Mouse (Mus musculus): ENCODE data around the gene Mmp10. TPM values are rescaled to one million over a fixed set of nuclear protein-coding genes. Genes with fewer than 3 reads are reported as not detected.

Gene Mmp10
- polyA plus RNA-seq (2014; fragmentation: Illumina TruSeq; extraction: RNeasy Lipid Tissue Mini Kit (QIAGEN cat#74804); ENCODE audit: low read depth, low replicate concordance), result not detected

GRCm38 (mm10) chr9:7502051-7502450 is at the start of gene Mmp10:
TSS of gene Mmp10 (plus strand) at chr9:7502352.

GRCm38 (mm10) chr9:7558221-7559017 is 56.3 kb downstream of the Mmp10 start, which contains the start of gene Mmp8:
TSS of gene Mmp8 (plus strand) at chr9:7558456.

Other genes with a start within 250 kb of the Mmp10 start
- gene Mmp13, start 229.8 kb upstream of the Mmp10 start, polyA plus RNA-seq (2014; fragmentation: Illumina TruSeq; extraction: RNeasy Lipid Tissue Mini Kit (QIAGEN cat#74804); ENCODE audit: low read depth, low replicate concordance), result 0.17 TPM
- 21.3 TPM for gene Mmp12, start 158.0 kb upstream of the Mmp10 start, polyA plus RNA-seq (2014; fragmentation: Illumina TruSeq; extraction: RNeasy Lipid Tissue Mini Kit (QIAGEN cat#74804); ENCODE audit: low read depth, low replicate concordance)
- gene Mmp1b, start 114.3 kb upstream of the Mmp10 start, polyA plus RNA-seq (2014; fragmentation: Illumina TruSeq; extraction: RNeasy Lipid Tissue Mini Kit (QIAGEN cat#74804); ENCODE audit: low read depth, low replicate concordance), result 0.29 TPM
- 1.6 TPM for gene Mmp3, start 56.5 kb upstream of the Mmp10 start, polyA plus RNA-seq (2014; fragmentation: Illumina TruSeq; extraction: RNeasy Lipid Tissue Mini Kit (QIAGEN cat#74804); ENCODE audit: low read depth, low replicate concordance)
- gene Mmp8, start 56.1 kb downstream of the Mmp10 start, polyA plus RNA-seq (2014; fragmentation: Illumina TruSeq; extraction: RNeasy Lipid Tissue Mini Kit (QIAGEN cat#74804); ENCODE audit: low read depth, low replicate concordance), result not detected
- gene Mmp27, start 69.0 kb downstream of the Mmp10 start, polyA plus RNA-seq (2014; fragmentation: Illumina TruSeq; extraction: RNeasy Lipid Tissue Mini Kit (QIAGEN cat#74804); ENCODE audit: low read depth, low replicate concordance), result 0.45 TPM
- gene Mmp20, start 125.9 kb downstream of the Mmp10 start, polyA plus RNA-seq (2014; fragmentation: Illumina TruSeq; extraction: RNeasy Lipid Tissue Mini Kit (QIAGEN cat#74804); ENCODE audit: low read depth, low replicate concordance), result not detected
- 65.5 TPM for gene Mmp7, start 189.7 kb downstream of the Mmp10 start, polyA plus RNA-seq (2014; fragmentation: Illumina TruSeq; extraction: RNeasy Lipid Tissue Mini Kit (QIAGEN cat#74804); ENCODE audit: low read depth, low replicate concordance)

Data from adipose tissue, adult 10 weeks (tissue).